Mouse (Mus musculus): ENCODE results near the gene Necab3. TPM values are rescaled to one million over a fixed set of nuclear protein-coding genes. Genes with fewer than 3 reads are reported as not detected.

The Necab3 gene
- polyA plus RNA-seq, 1 experiment, result 122 TPM

DNA sequence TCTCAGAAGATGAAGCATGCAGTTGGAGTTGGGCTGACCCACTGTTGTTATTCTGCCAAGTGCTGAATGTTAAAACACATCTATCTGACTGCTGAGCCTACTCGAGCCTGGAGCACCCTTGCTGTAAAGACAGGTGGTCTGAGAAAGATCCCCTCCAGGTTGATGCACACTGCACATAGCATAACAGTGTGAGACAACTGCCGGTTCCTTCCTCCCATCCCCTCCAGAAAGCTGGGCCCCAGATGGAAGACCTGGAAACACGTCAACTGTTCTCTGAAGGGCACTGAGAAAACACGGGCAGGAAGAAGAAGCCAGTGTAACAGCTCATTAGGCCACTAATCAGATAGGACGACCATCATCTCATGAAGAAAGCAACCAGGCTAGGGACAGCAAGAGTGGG lies 60.1 kb downstream of the Necab3 start:
- no peak for DNase-seq (ENCODE audit: extremely low spot score in 1 of 2, low spot score in 1 of 2)

DNA sequence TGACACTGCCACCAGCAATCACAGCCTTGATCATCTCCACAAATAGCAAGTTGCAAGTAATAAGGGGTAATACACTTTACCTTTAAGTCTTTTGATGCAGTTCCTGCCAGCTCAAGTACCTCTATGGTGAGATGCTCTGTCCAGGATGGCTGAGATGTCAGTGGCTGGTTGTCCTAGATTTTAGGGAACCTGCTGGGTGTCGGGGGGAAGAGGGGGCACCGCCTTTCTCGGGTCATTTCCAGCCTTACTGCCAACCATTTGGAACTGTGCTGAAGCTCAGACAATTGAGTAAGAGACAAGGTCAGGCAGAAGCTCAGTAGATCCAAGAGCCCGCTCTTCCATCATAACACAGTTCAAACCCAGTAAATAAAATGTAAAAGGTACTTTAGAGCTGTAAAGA lies 63.7 kb downstream of the Necab3 start:
- DNase-seq (ENCODE audit: extremely low spot score in 1 of 2, low spot score in 1 of 2), result no peak

Other genes starting within 250 kb of the Necab3 start
- 13.6 and 19.0 TPM in 2 replicates for gene Cdk5rap1, start 185.9 kb downstream of the Necab3 start, polyA plus RNA-seq (2012; rRNA removed)
- gene Snta1, start 150.8 kb downstream of the Necab3 start, polyA plus RNA-seq (2012; rRNA removed), result 37.3 and 37.8 TPM in 2 replicates
- 26.5 and 31.7 TPM in 2 replicates for gene Cbfa2t2, start 122.4 kb downstream of the Necab3 start, polyA plus RNA-seq (2012; rRNA removed)
- gene 1700003F12Rik, start 11.8 kb downstream of the Necab3 start, polyA plus RNA-seq (2012; rRNA removed), result 0.76 and 0.84 TPM in 2 replicates
- gene Actl10, start 7.1 kb downstream of the Necab3 start, polyA plus RNA-seq (2012; rRNA removed), result 0.08 TPM in 1 of 2 replicates, not detected in the other
- 10.9 and 11.7 TPM in 2 replicates for gene E2f1, start 11.0 kb upstream of the Necab3 start, polyA plus RNA-seq (2012; rRNA removed)
- gene Pxmp4, start 44.8 kb upstream of the Necab3 start, polyA plus RNA-seq (2012; rRNA removed), result 18.6 and 20.7 TPM in 2 replicates
- 10.0 and 10.5 TPM in 2 replicates for gene Zfp341, start 54.4 kb upstream of the Necab3 start, polyA plus RNA-seq (2012; rRNA removed)
- gene 4930519P11Rik, start 54.5 kb upstream of the Necab3 start, polyA plus RNA-seq (2012; rRNA removed), result 0.48 TPM in 1 of 2 replicates, not detected in the other
- gene Chmp4b, start 92.8 kb upstream of the Necab3 start, polyA plus RNA-seq (2012; rRNA removed), result 277 and 314 TPM in 2 replicates
- gene Gm14214, start 211.1 kb upstream of the Necab3 start, polyA plus RNA-seq (2012; rRNA removed), result not detected in 2 replicates
- 115 and 116 TPM in 2 replicates for gene Raly, start 232.2 kb upstream of the Necab3 start, polyA plus RNA-seq (2012; rRNA removed)
- 0.74 and 1.0 TPM in 2 replicates for gene a, start 232.5 kb upstream of the Necab3 start, polyA plus RNA-seq (2012; rRNA removed)